Mouse (Mus musculus) lung, embryonic 15.5 days (tissue): ENCODE results near the gene Tmem30b. TPM values are rescaled to one million over a fixed set of nuclear protein-coding genes. Genes with fewer than 3 reads are reported as not detected.

Source experiments
- ATAC-seq: fragments of 200-750 bp; cut with Nextera tagmentation; 2 replicates; pipeline ENCODE4 v1.8.0; 2017; ENCODE audit warnings: moderate number of reproducible peaks, borderline replicate concordance; ENCODE audit not compliant: low FRiP score, low TSS enrichment; ENCODE audit errors: extremely low read depth
- H3K27ac ChIP-seq: fragments of 300-500 bp; sonication (generic); 2 replicates; pipeline ENCODE4 v1.5.1; 2015; ENCODE audit warnings: moderate library complexity, mild to moderate bottlenecking, inconsistent platforms
- H3K27me3 ChIP-seq: fragments of 300-500 bp; sonication (generic); 2 replicates; pipeline ENCODE4 v1.6.1; 2015; ENCODE audit warnings: inconsistent platforms
- H3K36me3 ChIP-seq: fragments of 300-500 bp; sonication (generic); 2 replicates; pipeline ENCODE4 v1.6.1; 2015; ENCODE audit warnings: inconsistent platforms
- H3K4me1 ChIP-seq: fragments of 300-500 bp; sonication (generic); 2 replicates; pipeline ENCODE4 v1.6.1; 2015; ENCODE audit warnings: inconsistent platforms
- H3K4me2 ChIP-seq: fragments of 300-500 bp; sonication (generic); 2 replicates; pipeline ENCODE4 v1.6.1; 2015; ENCODE audit warnings: inconsistent platforms, mild to moderate bottlenecking, moderate library complexity
- H3K4me3 ChIP-seq: fragments of 300-500 bp; sonication (generic); 2 replicates; pipeline ENCODE4 v1.5.1; 2015; ENCODE audit warnings: mild to moderate bottlenecking, inconsistent platforms
- H3K9ac ChIP-seq: fragments of 300-500 bp; sonication (generic); 2 replicates; pipeline ENCODE4 v1.6.1; 2015; ENCODE audit warnings: inconsistent platforms
- H3K9me3 ChIP-seq: fragments of 300-500 bp; sonication (generic); 2 replicates; pipeline ENCODE4 v1.6.1; 2016; ENCODE audit warnings: inconsistent platforms
- WGBS: fragments of 180-500 bp; shearing (Covaris S2); methylation state at CpG from one replicate; pipeline ENCODE4 v1.1.7; 2015; 5-methylcytosine and 5-hydroxymethylcytosine counted together
- polyA plus RNA-seq: library from polyadenylated mRNA; unstranded; fragments of >200 nt; fragmentation: Nextera tagmentation; extraction: Ambion mirVana; gene quantifications from 2 replicates; pipeline ENCODE4 v1.2.1, GENCODE M21; 2015

Tmem30b gene
- polyA plus RNA-seq: 7.2 and 8.1 TPM in 2 replicates

DNA sequence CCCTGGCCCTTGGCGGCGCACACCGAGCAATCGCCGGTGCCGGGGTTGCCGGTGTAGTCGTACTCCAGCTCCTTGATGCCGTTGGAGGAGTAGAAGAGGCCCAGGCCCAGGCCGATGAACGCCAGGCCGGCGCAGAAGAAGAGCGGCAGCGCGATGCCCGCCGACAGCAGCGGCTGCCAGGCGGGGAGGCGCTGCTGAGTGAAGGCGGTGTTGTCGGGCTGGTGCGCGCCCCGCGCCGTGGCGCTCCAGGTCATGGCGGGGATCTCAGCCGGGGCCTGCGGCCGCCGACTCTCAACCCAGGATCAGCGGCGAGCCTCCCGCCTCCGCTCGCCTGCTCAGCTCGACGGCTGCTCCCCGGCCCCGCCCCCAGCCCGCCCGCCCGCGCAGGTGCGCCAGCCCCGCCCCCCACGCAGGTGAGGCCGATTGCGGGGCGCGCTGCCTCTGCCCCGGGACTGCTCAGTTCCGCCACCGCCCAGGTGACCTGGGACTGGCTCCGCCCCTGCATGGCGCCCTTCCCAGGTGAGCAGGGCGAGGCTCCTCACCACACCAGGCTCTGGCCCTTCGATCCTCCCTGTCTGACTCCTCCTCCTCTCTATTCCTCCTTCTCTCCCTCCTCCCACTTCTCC lies at the start of gene Tmem30b:
Gene Tmem30b, minus strand, starts transcription at position 307 of the 626 bp plus-strand sequence.
- Histone ChIP-seq H3K4me3 (peak within 1 kb of the TSS; percentile 50), H3K4me2 (peak within 1 kb of the TSS; percentile 78), H3K27ac (no peak within 1 kb of the TSS), H3K36me3 (no peaks in the 10 kb centered on the region), H3K9me3 (no peaks in the 10 kb centered on the region), H3K9ac (peak within 1 kb of the TSS; percentile 47), H3K4me1 (peaks cover 14% of the 10 kb centered on the region), H3K27me3 (peaks cover 83% of the 10 kb centered on the region)
- ATAC-seq: peak; percentile 79
- 3% methylated on average over 40 of the region's 61 CpGs for WGBS

GRCm38 (mm10) chr12:73595226-73595625 lies 49.0 kb upstream of the Tmem30b start:
- Histone ChIP-seq H3K4me2 (no peak overlapping the region), H3K27me3 (no peaks in the 10 kb centered on the region), H3K4me3 (no peak overlapping the region), H3K4me1 (no peaks in the 10 kb centered on the region; the same call in 1 of the 2 replicates), H3K27ac (no peak overlapping the region), H3K36me3 (no peaks in the 10 kb centered on the region), H3K9me3 (no peaks in the 10 kb centered on the region), H3K9ac (no peak overlapping the region)
- ATAC-seq: no peak
- WGBS: 64% methylated on average over 8 of the region's 8 CpGs

GRCm38 (mm10) chr12:73594177-73594745 lies 48.1 kb upstream of the Tmem30b start:
- 68% methylated on average over 9 of the region's 9 CpGs for WGBS
- Histone ChIP-seq H3K27me3 (no peaks in the 10 kb centered on the region), H3K9ac (no peak overlapping the region), H3K4me2 (no peak overlapping the region), H3K4me3 (no peak overlapping the region), H3K4me1 (no peaks in the 10 kb centered on the region; the same call in 1 of the 2 replicates), H3K27ac (no peak overlapping the region), H3K9me3 (no peaks in the 10 kb centered on the region), H3K36me3 (no peaks in the 10 kb centered on the region)
- ATAC-seq: no peak

GRCm38 (mm10) chr12:73593021-73593798 lies 47.0 kb upstream of the Tmem30b start:
- H3K36me3 ChIP-seq: no peaks in the 10 kb centered on the region
- no peak for ATAC-seq
- H3K9me3 ChIP-seq: no peaks in the 10 kb centered on the region
- no peaks in the 10 kb centered on the region; the same call in 1 of the 2 replicates for H3K4me1 ChIP-seq
- H3K27me3 ChIP-seq: no peaks in the 10 kb centered on the region
- no peak overlapping the region for H3K4me3 ChIP-seq
- no peak overlapping the region for H3K4me2 ChIP-seq
- H3K27ac ChIP-seq: no peak overlapping the region
- H3K9ac ChIP-seq: no peak overlapping the region
- 76% methylated on average over 12 of the region's 12 CpGs for WGBS

- H3K4me1 ChIP-seq: no peaks in the 10 kb centered on the region; the same call in 1 of the 2 replicates
- no peaks in the 10 kb centered on the region for H3K36me3 ChIP-seq
- no peak overlapping the region for H3K4me3 ChIP-seq
- WGBS: 47% methylated on average over 10 of the region's 11 CpGs
- H3K27ac ChIP-seq: peak overlapping the region; percentile 63
- H3K9me3 ChIP-seq: no peaks in the 10 kb centered on the region
- H3K27me3 ChIP-seq: peaks cover 4% of the 10 kb centered on the region; the same call in 1 of the 2 replicates
- ATAC-seq: no peak; the same call in 1 of the 2 replicates
- H3K4me2 ChIP-seq: no peak overlapping the region
- H3K9ac ChIP-seq: no peak overlapping the region
Observed at GRCm38 (mm10) chr12:73591625-73592024, 45.4 kb upstream of the Tmem30b start.

DNA sequence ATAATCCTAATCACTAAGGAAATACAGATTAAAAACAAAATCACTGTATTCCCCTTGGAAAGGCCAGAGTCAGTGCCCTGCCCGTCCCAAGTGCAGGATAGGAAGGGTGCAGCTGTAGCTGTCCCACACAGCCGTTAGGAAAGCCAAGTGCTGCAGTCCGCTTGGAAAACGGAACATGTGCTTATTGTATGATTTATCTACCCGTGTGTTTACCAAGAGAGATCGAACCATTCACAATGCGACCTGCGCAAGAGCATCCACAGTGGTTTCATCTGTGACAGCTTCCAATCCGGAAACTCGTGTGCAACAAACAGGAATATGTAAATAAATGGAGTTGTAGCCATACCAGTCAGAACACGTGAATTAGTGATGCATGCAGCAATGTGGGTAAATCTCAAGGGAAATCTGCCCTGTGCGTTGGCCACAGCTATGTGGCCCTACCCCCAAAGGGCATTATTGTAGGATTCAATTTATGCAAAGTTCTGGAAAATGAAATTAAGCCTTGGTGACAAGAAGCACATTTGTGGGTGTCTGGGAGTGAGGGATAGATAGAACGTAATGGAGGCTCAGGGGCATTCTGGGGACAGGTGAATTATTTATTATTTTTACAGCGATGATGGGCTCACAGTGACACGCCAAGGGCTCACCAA lies 44.6 kb upstream of the Tmem30b start:
- Histone ChIP-seq H3K4me2 (no peak overlapping the region), H3K36me3 (no peaks in the 10 kb centered on the region), H3K4me1 (no peaks in the 10 kb centered on the region; the same call in none of the 2 replicates), H3K9ac (no peak overlapping the region), H3K9me3 (no peaks in the 10 kb centered on the region), H3K27me3 (peaks cover 9% of the 10 kb centered on the region; the same call in 1 of the 2 replicates), H3K27ac (peak overlapping the region; percentile 57; the same call in 1 of the 2 replicates), H3K4me3 (no peak overlapping the region)
- 65% methylated on average over 15 of the region's 15 CpGs for WGBS
- no peak for ATAC-seq

DNA sequence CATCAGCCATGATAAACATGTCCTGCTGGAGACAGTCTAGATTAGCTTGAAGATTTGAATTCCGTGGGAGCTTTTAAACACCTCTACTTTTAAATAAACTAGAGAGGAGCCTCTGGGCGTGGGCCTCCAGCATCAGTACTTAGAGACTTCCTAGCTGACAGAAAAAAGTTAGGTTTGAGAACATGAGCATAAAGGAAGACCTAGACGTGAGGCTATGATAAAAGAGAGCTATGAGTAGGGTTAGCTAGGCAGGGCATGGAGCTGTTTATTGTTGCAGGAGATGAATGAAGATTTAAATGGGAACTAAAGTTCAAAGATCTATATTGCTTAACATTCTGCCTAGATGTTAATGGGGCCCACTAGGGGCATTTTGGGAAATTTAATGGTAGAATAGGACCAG lies 41.1 kb upstream of the Tmem30b start:
- H3K4me1 ChIP-seq: peaks cover 8% of the 10 kb centered on the region
- H3K27ac ChIP-seq: no peak overlapping the region
- no peaks in the 10 kb centered on the region for H3K9me3 ChIP-seq

DNA sequence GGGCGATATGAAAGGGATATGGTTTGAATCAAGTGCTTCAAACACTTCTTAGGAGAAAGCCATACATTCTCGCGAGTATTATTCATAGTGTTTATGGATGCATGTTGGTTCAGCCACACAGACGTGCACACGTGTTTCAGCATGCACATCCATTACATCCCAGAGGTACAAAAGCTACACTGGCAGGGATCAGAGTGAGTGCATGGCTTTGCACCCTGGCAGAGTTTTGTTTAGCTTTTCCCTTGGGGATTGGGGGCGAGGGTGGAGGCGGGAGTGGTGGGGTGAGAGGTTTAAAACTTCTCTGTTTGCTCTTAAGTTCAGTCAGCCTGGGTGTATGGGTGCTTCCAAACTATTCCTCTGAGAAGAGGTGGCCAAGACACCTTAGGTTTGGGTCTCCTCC lies 39.7 kb upstream of the Tmem30b start:
- peaks cover 8% of the 10 kb centered on the region for H3K4me1 ChIP-seq
- ATAC-seq: no peak
- H3K9ac ChIP-seq: peak overlapping the region; percentile 93; the same call in 1 of the 2 replicates
- no peaks in the 10 kb centered on the region for H3K9me3 ChIP-seq
- peak overlapping the region; percentile 96 for H3K4me2 ChIP-seq
- WGBS: 3% methylated on average over 7 of the region's 7 CpGs
- H3K27me3 ChIP-seq: peaks cover 9% of the 10 kb centered on the region; the same call in 1 of the 2 replicates
- H3K27ac ChIP-seq: no peak overlapping the region
- H3K36me3 ChIP-seq: no peaks in the 10 kb centered on the region
- H3K4me3 ChIP-seq: peak overlapping the region; percentile 70

More for the DNA sequence above, 41.1 kb upstream of the Tmem30b start:
- peak overlapping the region; percentile 7; the same call in 1 of the 2 replicates for H3K4me3 ChIP-seq
- 37% methylated on average over 3 of the region's 3 CpGs for WGBS
- no peak for ATAC-seq
- peaks cover 9% of the 10 kb centered on the region; the same call in 1 of the 2 replicates for H3K27me3 ChIP-seq
- peak overlapping the region; percentile 26; the same call in 1 of the 2 replicates for H3K4me2 ChIP-seq
- H3K9ac ChIP-seq: no peak overlapping the region
- H3K36me3 ChIP-seq: no peaks in the 10 kb centered on the region

GRCm38 (mm10) chr12:73585241-73585801 lies 39.1 kb upstream of the Tmem30b start:
- ATAC-seq: 0 out of 2 replicates have a peak, but pooled peaks have one; percentile 2
- Histone ChIP-seq H3K9ac (peak overlapping the region; percentile 93), H3K27me3 (peaks cover 9% of the 10 kb centered on the region; the same call in 1 of the 2 replicates), H3K4me2 (peak overlapping the region; percentile 96), H3K9me3 (no peaks in the 10 kb centered on the region), H3K27ac (peak overlapping the region; percentile 90), H3K4me3 (peak overlapping the region; percentile 70), H3K4me1 (peaks cover 8% of the 10 kb centered on the region), H3K36me3 (no peaks in the 10 kb centered on the region)
- WGBS: under 1% methylated on average over 33 of the region's 33 CpGs

DNA sequence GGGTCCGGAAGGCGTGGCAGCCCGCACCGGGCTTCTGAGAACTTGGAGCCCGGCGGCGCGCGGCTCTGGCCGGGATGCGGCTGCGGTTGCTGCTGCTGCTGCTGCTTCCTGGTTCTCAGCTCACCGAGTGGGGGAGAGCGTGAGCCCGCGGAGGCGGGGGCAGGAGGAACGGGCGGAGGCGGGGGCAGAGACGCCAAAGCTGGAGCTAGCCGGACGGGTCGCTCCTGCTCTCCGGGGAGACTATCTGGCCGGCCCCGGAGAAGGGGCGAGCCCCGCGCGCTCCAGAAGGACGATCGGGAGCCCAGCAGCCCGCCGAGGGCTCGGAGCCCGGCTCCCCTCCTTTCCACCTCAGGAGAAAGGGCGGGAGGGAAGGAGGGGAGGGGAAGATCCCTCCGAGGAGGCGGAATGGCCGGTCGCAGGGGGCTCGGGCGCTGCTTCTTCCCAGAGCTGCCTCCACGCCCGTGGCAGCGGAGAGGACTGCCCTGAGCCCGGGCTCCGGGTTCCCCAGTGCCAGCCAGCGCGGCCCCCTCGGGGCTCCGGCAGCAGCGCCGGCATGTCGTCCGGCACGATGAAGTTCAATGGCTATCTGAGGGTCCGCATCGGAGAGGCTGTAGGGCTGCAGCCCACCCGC lies 38.5 kb upstream of the Tmem30b start, which contains the start of gene Prkch:
Gene Prkch, plus strand, starts transcription at position 187 of the 631 bp plus-strand sequence.
- H3K9ac ChIP-seq: peak within 1 kb of the TSS; percentile 93
- H3K36me3 ChIP-seq: no peaks in the 10 kb centered on the region
- peaks cover 9% of the 10 kb centered on the region; the same call in 1 of the 2 replicates for H3K27me3 ChIP-seq
- ATAC-seq: peak; percentile 95
- H3K27ac ChIP-seq: peak within 1 kb of the TSS; percentile 90
- H3K4me2 ChIP-seq: peak within 1 kb of the TSS; percentile 96
- peak within 1 kb of the TSS; percentile 70 for H3K4me3 ChIP-seq
- no peaks in the 10 kb centered on the region for H3K9me3 ChIP-seq
- WGBS: under 1% methylated on average over 60 of the region's 61 CpGs
- peaks cover 8% of the 10 kb centered on the region for H3K4me1 ChIP-seq
